Mouse (Mus musculus): ENCODE data around the gene Mamdc4.

Gene Mamdc4

DNA sequence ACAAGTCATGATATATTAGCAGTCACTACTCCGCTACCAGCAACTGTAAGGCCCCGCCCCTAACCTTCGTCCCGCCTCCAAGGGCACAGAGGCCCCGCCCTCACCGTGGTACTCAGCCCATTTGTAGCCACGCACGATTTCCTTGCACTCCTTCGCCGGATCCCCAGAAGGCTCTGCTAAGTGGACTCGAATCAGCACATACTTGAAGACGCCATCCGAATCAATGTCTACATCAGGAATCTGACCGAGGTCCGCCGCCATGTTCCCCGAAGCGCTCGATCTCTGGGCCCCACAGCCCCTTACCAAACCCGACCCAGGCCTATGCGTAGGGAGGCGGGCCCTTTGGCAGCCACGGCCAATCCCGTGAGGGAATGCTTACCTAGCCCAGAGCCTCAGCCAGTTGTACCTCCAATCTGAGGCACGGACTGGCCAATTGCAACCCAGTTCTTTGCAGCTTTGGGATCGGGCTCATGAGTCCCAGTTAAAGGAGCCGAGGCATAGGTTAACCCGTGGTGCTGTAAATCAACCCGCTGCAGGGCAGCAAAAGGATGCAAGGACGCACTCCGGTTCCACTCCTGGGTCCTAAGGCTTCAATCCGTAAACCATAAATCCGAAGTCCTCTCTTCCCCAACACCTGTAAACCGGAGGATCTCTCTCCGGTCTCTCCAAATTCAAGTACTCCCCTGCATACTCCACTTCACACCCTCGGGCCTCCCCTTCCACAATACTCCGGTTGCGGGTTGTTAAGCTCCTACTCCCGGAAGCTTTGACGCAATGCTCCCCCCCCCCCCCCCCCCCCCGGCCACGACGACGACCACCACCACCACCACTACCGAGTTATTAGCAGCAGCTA, at the start of gene Mamdc4, which contains the start of gene Phpt1:
Gene Mamdc4 (minus strand): TSS at position 267 of the 853 bp plus-strand sequence.
Gene Phpt1 (minus strand): TSS at position 646 of the 853 bp plus-strand sequence.
- DNase-seq: peak; percentile 99

GRCm38 (mm10) chr2:25621229-25622200, 46.9 kb upstream of the Mamdc4 start, which contains the start of gene Tmem141:
Tmem141 (minus strand) TSS chr2:25622005.
- peak; percentile 90 for DNase-seq

DNA sequence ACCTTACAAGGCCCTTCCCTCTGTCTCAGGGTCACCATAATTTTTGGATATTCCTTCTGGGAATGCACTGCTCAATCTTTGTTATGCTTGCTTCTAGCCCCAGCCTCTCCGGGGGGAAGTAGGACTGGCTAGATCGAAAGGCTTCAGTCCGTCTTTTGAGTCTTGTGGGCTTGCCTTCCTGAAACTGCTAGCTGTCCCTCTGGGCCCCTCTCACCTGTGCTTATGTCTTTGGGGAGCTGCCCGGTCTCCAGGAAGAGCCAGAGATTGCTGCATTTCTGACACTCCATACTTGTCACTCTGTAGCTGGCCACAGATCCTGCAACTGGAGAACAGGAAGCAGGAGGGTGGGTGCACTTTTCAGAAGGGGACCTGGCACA, 46.2 kb upstream of the Mamdc4 start:
- DNase-seq: no peak

- no peak for DNase-seq
These were observed 45.7 kb upstream of the Mamdc4 start for GRCm38 (mm10) chr2:25620386-25620785.

DNA sequence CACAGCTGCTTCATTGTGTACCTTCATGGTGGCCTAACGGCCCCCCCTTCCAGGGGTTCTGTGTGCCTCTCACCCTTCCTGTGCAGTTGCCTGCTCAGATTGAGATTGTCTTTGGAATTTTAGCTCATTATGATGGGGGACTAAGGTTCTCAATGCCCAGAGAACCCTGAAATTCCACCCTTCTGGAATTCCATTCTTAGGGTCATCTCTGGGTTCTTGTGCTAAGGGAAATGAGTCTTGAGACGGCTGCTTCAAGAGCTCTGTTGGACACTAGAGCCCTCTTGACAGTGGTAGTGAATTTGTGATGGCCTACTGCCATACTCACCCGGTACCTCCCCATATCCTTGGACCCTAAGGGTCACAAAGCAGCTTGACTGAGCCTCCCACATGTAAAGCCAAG, 42.9 kb upstream of the Mamdc4 start, which contains the start of gene Ccdc183:
Gene Ccdc183 (minus strand): TSS at position 101 of the 400 bp plus-strand sequence.
- DNase-seq: no peak

- DNase-seq: no peak
These were observed 41.8 kb upstream of the Mamdc4 start for GRCm38 (mm10) chr2:25616398-25616797.

- DNase-seq: no peak
These were observed 34.0 kb upstream of the Mamdc4 start for GRCm38 (mm10) chr2:25608671-25609070.

DNA sequence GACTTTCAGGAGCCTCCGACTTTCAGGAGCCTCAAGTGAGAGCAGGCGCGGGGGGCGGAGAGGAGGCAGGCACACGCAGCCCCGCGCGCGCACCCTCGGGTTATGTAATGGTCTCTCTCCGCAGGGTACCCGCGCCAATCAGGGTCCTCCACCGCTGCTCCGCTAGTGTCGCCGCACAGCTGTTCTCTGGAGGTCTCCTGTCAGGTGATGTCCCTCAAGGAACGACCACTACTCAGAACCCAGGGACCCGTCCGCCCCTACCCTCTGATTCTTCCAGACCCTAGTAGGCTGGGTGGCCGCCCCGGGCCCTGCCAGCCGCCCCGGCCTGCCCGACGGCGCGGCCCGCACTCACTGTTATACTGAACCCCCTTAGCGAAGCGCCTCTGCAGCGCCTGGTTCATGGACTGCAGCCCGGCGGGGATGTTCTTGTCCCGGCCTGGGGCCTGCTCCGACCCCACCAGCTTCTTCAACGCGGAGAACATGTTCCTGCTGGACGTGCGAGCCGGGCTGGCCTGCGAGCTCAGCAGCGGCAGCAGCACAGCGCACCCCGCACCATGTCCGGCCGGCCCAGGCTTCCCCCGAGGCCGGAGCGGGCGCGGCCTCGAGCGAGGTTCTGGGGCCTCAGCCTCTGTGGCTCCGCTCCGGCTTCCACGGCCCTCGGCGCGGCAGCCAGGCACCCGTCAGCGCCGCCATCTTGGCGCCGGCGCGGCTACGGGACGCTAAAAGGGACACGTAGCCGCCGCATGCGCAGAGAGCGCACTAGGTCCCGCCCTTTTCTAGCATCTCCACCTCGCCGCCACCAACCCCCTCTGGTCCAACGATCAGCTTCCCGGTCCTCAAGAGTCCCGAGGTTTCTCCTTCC, 33.3 kb upstream of the Mamdc4 start, which contains the start of gene Rabl6:
Gene Rabl6 (minus strand): TSS at position 761 of the 862 bp plus-strand sequence.
- DNase-seq: peak; percentile 92

- DNase-seq: no peak
These were observed 27.9 kb upstream of the Mamdc4 start for GRCm38 (mm10) chr2:25602526-25602925.

GRCm38 (mm10) chr2:25600037-25600436, 25.4 kb upstream of the Mamdc4 start:
- no peak for DNase-seq

- no peak for DNase-seq
These were observed 24.1 kb upstream of the Mamdc4 start for GRCm38 (mm10) chr2:25598749-25599148.

DNA sequence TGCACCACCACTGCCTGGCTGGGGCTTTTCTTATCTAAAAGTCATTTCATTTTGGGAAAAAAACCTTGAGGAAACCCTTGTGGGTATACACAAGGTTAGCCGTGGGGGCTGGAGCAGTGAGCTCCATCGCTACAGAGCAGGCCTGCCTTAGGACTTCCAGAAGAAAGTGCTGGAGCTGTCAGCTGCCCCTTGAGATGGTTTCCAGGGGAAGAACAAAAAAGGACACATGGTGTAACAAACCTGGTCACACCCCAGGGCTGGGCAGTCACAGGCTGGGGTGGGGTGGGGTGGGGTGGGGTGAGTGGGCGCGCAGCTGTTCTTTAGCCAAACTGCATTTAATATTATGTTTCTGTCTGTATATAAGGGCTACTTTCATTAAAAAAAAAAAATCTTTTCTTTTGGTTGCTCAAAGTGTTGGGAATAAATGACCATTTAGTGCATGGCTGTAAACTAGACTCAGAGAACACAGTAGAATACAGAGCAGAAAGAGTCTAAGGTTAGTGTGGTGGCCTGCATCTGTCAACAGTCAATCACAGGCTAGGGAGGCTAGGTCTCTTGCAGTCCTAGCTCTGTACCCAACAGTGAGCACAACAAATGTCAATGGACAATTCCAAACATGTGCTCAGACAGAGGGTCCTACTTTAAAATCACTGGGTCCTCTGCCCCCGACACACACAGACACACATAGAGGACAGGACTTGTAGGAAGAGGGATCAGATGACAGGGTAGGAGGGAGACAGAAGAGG, 22.3 kb upstream of the Mamdc4 start:
- DNase-seq: no peak

GRCm38 (mm10) chr2:25591863-25592262, 17.2 kb upstream of the Mamdc4 start:
- DNase-seq: peak; percentile 43

DNA sequence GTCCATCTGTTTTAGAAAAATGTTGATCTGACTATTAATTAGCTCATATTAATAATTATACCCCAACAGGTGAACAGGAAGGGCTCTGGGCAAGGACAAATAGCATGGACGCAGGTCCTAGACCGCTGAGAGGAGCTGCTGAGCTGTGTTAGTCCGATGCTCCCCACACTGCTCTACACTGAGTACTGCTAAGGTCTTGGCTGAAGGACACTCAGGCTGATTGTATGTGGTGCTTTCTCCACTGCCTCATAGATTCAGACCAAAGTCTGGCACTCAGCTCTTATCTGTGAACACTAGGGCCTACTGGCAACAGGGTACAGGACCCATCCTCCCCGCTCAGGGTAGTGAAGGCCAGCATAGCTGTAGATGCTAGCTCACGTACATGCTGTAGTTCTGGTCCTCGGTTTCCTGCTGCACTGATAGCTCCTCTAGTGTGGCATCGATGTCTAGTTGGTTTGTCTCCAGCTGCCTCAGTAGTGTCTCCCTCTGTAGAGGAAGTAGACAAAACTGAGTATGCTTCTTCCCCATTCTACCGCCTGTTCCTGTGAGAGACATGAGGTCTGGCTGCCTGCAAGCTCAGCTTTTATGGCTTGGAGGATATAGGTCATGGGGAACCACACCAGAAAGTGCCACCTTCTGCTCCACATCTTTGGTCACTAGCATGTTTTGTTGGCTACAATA, 13.7 kb upstream of the Mamdc4 start:
- no peak for DNase-seq

DNA sequence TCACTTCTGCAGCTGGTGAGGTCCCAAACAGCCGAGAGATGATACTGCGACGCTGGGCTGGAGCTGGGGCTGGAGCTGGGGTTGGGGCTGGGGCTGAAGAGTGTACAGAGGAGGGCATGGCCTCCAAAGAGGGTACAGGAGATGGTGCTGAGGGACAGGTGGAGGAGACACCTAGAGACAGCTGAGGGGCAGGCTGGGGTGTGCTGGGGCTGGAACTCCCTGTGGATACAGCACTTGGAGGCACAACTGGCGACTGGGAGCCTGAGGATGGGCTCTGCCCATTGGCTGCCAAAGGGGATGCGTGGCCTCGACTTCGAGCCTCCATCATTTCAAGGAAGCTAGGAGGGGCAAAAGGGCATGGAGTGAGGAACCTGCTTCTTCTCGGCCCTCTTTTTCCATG, 12.6 kb upstream of the Mamdc4 start:
- no peak for DNase-seq

- DNase-seq: no peak
These were observed 11.0 kb upstream of the Mamdc4 start for GRCm38 (mm10) chr2:25585601-25586000.

GRCm38 (mm10) chr2:25584856-25585255, 10.2 kb upstream of the Mamdc4 start:
- no peak for DNase-seq

DNA sequence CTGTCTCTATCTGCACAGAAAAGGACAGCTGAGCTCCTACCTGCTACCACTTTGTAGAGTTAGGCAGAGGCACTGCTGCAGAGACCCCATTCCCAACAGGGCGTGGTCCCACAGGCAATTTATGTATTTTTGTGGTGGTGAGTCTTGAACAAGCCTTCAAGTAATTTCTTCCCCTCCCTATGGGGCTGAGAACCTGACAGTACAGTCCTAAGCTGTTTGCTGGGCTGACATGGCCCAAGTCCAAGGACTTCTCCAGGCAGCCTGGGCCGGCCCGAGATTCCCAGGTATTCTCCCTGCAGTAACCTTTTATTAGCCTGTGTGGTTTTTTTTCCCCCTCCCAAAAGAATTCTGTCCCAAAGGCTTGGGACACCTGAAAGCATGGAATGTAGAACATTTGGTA, 9.5 kb upstream of the Mamdc4 start:
- no peak for DNase-seq

- no peak for DNase-seq
These were observed 8.9 kb upstream of the Mamdc4 start for GRCm38 (mm10) chr2:25583571-25583970.

DNA sequence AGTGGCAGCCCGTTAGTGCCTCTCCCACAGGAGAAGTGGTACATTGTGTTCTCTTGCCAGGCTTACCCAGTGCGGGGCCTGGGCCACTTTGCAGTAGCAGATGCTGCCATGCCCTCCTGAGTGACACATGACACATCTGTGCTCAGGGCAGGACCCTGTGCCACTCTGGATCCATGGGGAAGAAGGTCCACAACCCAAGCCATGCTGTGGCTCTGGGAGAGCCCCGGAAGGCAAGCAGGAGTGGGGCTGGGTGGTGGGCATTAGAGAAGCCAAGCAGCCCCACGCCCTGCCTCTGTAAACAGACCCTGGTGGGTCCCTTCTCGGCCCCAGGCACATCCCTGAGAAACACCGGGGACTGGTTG, 8.5 kb upstream of the Mamdc4 start:
- DNase-seq: no peak
